Mouse (Mus musculus) CH12.LX (cell line): Measurements from ENCODE around the gene Atrnl1.

Source experiments
- CHD1 ChIP-seq: IDR thresholded peaks from 2 replicates; pipeline ENCODE4 v1.6.1; 2012; ENCODE audit warnings: low read depth, low read length, improper control_type of control experiment, inconsistent platforms
- CTCF ChIP-seq, 2 experiments: IDR thresholded peaks in 1 of 2; conservative IDR thresholded peaks in 1 of 2; 2 replicates each; pipeline ENCODE4 v1.5.1; 2011 to 2012; ENCODE audit warnings: low read depth in 2 of 2, low read length in 2 of 2, improper control_type of control experiment in 1 of 2, inconsistent platforms in 1 of 2, mild to moderate bottlenecking in 1 of 2, moderate library complexity in 1 of 2
- EP300 ChIP-seq: IDR thresholded peaks from 2 replicates; pipeline ENCODE4 v1.6.1; 2011; ENCODE audit warnings: low read length, improper control_type of control experiment
- HCFC1 ChIP-seq: IDR thresholded peaks from 2 replicates; pipeline ENCODE4 v1.6.1; 2012; ENCODE audit warnings: low read depth, mild to moderate bottlenecking, inconsistent platforms, low read length, improper control_type of control experiment
- IRF4 ChIP-seq: IDR thresholded peaks from 2 replicates; pipeline ENCODE4 v1.6.1; 2014; ENCODE audit warnings: low read depth, mild to moderate bottlenecking, inconsistent platforms, low read length, improper control_type of control experiment
- MAX ChIP-seq: IDR thresholded peaks from 2 replicates; pipeline ENCODE4 v1.6.1; 2011; ENCODE audit warnings: low read length, improper control_type of control experiment
- MAZ ChIP-seq: IDR thresholded peaks from 2 replicates; pipeline ENCODE4 v1.6.1; 2012; ENCODE audit warnings: low read depth, mild to moderate bottlenecking, inconsistent platforms, low read length, improper control_type of control experiment, moderate library complexity
- MEF2A ChIP-seq: IDR thresholded peaks from 2 replicates; pipeline ENCODE4 v1.6.1; 2014; ENCODE audit warnings: low read depth, mild to moderate bottlenecking, inconsistent platforms, low read length, improper control_type of control experiment, borderline replicate concordance
- POLR2A ChIP-seq: IDR thresholded peaks from 2 replicates; pipeline ENCODE4 v1.6.1; 2011; ENCODE audit warnings: low read depth, mild to moderate bottlenecking, improper control_type of control experiment, low read length
- POLR2AphosphoS2 ChIP-seq: IDR thresholded peaks from 2 replicates; pipeline ENCODE4 v1.6.1; 2011; ENCODE audit warnings: low read depth, low read length, improper control_type of control experiment
- RAD21 ChIP-seq: IDR thresholded peaks from 2 replicates; pipeline ENCODE4 v1.6.1; 2011; ENCODE audit warnings: low read depth, mild to moderate bottlenecking, low read length, improper control_type of control experiment, moderate library complexity
- SIN3A ChIP-seq: IDR thresholded peaks from 2 replicates; pipeline ENCODE4 v1.6.1; 2012; ENCODE audit warnings: low read length, improper control_type of control experiment, inconsistent platforms
- USF1 ChIP-seq: IDR thresholded peaks from 2 replicates; pipeline ENCODE4 v1.6.1; 2014; ENCODE audit warnings: low read depth, mild to moderate bottlenecking, inconsistent platforms, low read length, improper control_type of control experiment
- ZC3H11A ChIP-seq: IDR thresholded peaks from 2 replicates; pipeline ENCODE4 v1.6.1; 2012; ENCODE audit warnings: low read depth, mild to moderate bottlenecking, inconsistent platforms, low read length, improper control_type of control experiment

GRCm38 (mm10) chr19:58077529-58078070 lies 466.8 kb downstream of the Atrnl1 start:
- TF ChIP-seq CTCF (conservative IDR thresholded peaks at IDR 0.05 in 1 of 2, IDR thresholded peaks at IDR 0.05 in 1 of 2; ENCODE audit: low read depth in 2 of 2, low read length in 2 of 2) (no peak), EP300 (no peak), POLR2AphosphoS2 (no peak), RAD21 (no peak), POLR2A (no peak), USF1 (no peak), IRF4 (no peak), MEF2A (no peak), SIN3A (no peak), HCFC1 (no peak), MAX (no peak), ZC3H11A (no peak), MAZ (no peak), CHD1 (no peak)
